In the genomic region with DNA sequence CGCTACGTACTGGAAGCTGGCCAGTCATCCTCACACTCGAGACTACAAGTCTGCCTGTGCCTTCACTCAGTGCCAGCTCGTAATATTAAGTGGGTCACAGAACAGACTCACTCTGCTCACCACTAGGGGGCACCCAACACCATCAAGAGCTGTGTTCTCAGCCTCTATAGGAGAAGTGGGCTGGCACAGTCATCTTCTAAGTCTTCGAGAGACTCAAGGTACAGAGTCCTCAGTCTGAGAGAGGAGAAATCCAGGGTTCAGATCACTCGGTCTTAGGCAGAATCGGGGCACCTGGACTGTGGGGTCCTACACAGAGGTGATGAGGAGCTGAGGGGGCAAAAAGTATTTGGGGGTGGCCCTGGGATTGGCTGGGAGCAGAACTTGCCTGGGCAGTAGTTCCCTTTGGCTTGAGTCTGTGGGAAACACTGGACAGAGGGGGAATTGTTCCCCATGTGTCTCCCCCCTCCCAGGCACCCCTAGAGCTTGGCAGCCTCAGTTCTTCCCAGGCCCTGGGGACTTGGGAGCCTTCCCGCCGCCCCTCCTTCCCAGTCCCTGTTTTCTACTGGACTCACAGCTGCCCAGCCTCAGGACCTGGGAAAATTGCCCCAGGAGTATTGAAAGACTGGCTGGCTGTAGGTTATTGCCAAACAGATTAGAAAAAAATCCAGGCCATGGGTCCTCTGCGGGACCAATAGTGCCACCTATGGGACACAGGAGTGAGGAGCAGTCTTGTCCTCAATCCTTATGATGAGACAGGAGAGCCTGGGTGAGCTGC, we compare ENCODE assay signal across 8 mouse cellular contexts. TPM values are rescaled to one million over a fixed set of nuclear protein-coding genes. Genes with fewer than 3 reads are reported as not detected.
DNase-seq lines count a peak whose midpoint lies in the region; ATAC-seq and TF ChIP-seq lines count a peak whose summit lies in the region.

No protein-coding gene starts in this region.

- H3K9ac ChIP-seq in forebrain, postnatal 0 days, result no peak overlapping the region
- H3K9ac ChIP-seq in lung, embryonic 16.5 days (ENCODE audit: low read length), result peak overlapping the region; percentile 61

- H3K27ac ChIP-seq in forebrain, postnatal 0 days (ENCODE audit: low read depth, low read length), result peak overlapping the region; percentile 80
- peak overlapping the region; percentile 79 for H3K27ac ChIP-seq in lung, embryonic 16.5 days (ENCODE audit: low read length)

- H3K4me2 ChIP-seq in forebrain, postnatal 0 days (ENCODE audit: low read depth), result peak overlapping the region; percentile 27; the same call in 1 of the 2 replicates
- peak overlapping the region; percentile 46 for H3K4me2 ChIP-seq in lung, embryonic 16.5 days (ENCODE audit: low read depth, low read length)

- no peak overlapping the region; the same call in 1 of the 2 replicates for H3K4me3 ChIP-seq in G1E (ENCODE audit: low read depth, low read length)
- no peak overlapping the region for H3K4me3 ChIP-seq in forebrain, postnatal 0 days (ENCODE audit: low read depth, low read length)
- peak overlapping the region; percentile 17; the same call in 1 of the 2 replicates for H3K4me3 ChIP-seq in lung, embryonic 16.5 days (ENCODE audit: low read length)

- peak; percentile 86 for DNase-seq in G1E (ENCODE audit: low spot score)
- peak; percentile 94 to 95 for DNase-seq in cerebellum, adult 18-20 months
- peak; percentile 92 for DNase-seq in forebrain, postnatal 0 days
- DNase-seq in layer of hippocampus, adult 9-10 months (ENCODE audit: low spot score), result peak; percentile 99
- DNase-seq in ovary, postnatal 10 days (ENCODE audit: low spot score), result peak; percentile 78
- peak; percentile 83 to 94 for DNase-seq in thymus, postnatal 10 days (ENCODE audit: low spot score in 2 of 2)

- peaks cover 6% of the 10 kb centered on the region for H3K27me3 ChIP-seq in G1E (ENCODE audit: insufficient read depth, low read length)
- no peaks in the 10 kb centered on the region for H3K27me3 ChIP-seq in forebrain, postnatal 0 days (ENCODE audit: insufficient read depth, low read length)
- H3K27me3 ChIP-seq in lung, embryonic 16.5 days (ENCODE audit: control insufficient read depth, insufficient read depth, low read depth, low read length), result no peaks in the 10 kb centered on the region

- H3K36me3 ChIP-seq in G1E (replicated peaks), result no peaks in the 10 kb centered on the region
- no peaks in the 10 kb centered on the region for H3K36me3 ChIP-seq in forebrain, postnatal 0 days (ENCODE audit: insufficient read depth)
- no peaks in the 10 kb centered on the region for H3K36me3 ChIP-seq in lung, embryonic 16.5 days (ENCODE audit: control insufficient read depth, insufficient read depth, low read length)

- H3K9me3 ChIP-seq in G1E (replicated peaks), result no peaks in the 10 kb centered on the region
- no peaks in the 10 kb centered on the region for H3K9me3 ChIP-seq in forebrain, postnatal 0 days (ENCODE audit: low read length)
- no peaks in the 10 kb centered on the region for H3K9me3 ChIP-seq in lung, embryonic 16.5 days (ENCODE audit: control insufficient read depth, low read length)

- peak; percentile 47; the same call in 1 of the 2 replicates for ATAC-seq in G1E (ENCODE audit: extremely low read depth, insufficient number of reproducible peaks, low FRiP score, poor library complexity, severe bottlenecking)
- ATAC-seq in forebrain, postnatal 0 days, result peak; percentile 77
- peak; percentile 71 to 74 for ATAC-seq in hematopoietic stem cell, adult 5-6 weeks (replicated peaks in 1 of 2; ENCODE audit: insufficient read depth in 1 of 2, low FRiP score in 2 of 2, low TSS enrichment in 1 of 2, low read depth in 1 of 2, poor library complexity in 2 of 2, severe bottlenecking in 2 of 2)
- peak; percentile 79 for ATAC-seq in lung, embryonic 16.5 days (ENCODE audit: low read depth)

- H3K4me1 ChIP-seq in G1E (ENCODE audit: insufficient read depth, low read depth, low read length), result peaks cover 35% of the 10 kb centered on the region
- no peaks in the 10 kb centered on the region for H3K4me1 ChIP-seq in forebrain, postnatal 0 days (ENCODE audit: insufficient read depth)
- H3K4me1 ChIP-seq in lung, embryonic 16.5 days (replicated peaks; ENCODE audit: control insufficient read depth, insufficient read depth, low read length), result peaks cover 11% of the 10 kb centered on the region

- 3% methylated on average over 10 of the region's 10 CpGs for WGBS in forebrain, postnatal 0 days
- WGBS in lung, embryonic 16.5 days, result 8% methylated on average over 10 of the region's 10 CpGs

- peak; percentile 75 for TF ChIP-seq CTCF in G1E (IDR thresholded peaks at IDR 0.05; ENCODE audit: low read depth, low read length)
- TF ChIP-seq CTCF in forebrain, postnatal 0 days (IDR thresholded peaks at IDR 0.05; ENCODE audit: low read depth), result peak; percentile 96

RNA-seq across cellular contexts. Expression of gene Clptm1, which starts 4.3 kb away (rescaled TPM):
- total RNA-seq in G1E (2014; fragmentation: Nextera tagmentation) (70.0 and 75.5 TPM in 2 replicates), G1E (2017) (26.0 and 28.6 TPM in 2 replicates)
- 74.8 and 93.4 TPM in 2 replicates for polyA plus RNA-seq in G1E (2012)
- 93.2 and 109 TPM in 2 replicates for total RNA-seq in forebrain, postnatal 0 days (2014; rRNA removed)
- 111 and 136 TPM in 2 replicates for polyA plus RNA-seq in forebrain, postnatal 0 days (2015; fragmentation: Nextera tagmentation; extraction: Ambion mirVana)
- 21.4 and 26.4 TPM in 2 replicates for total RNA-seq in hematopoietic stem cell, adult 5-6 weeks (2017)
- 70.3 and 73.5 TPM in 2 replicates for polyA plus RNA-seq in lung, embryonic 16.5 days (2015; fragmentation: Nextera tagmentation; extraction: Ambion mirVana)

RNA-seq across cellular contexts. Expression of gene Apoc2, which starts 8.6 kb away (rescaled TPM):
- total RNA-seq in G1E (2014; fragmentation: Nextera tagmentation) (not detected in 2 replicates), G1E (2017) (not detected in 2 replicates)
- polyA plus RNA-seq in G1E (2012), result not detected in 2 replicates
- total RNA-seq in forebrain, postnatal 0 days (2014; rRNA removed), result 0.86 TPM in 1 of 2 replicates, not detected in the other
- 0.50 TPM in 1 of 2 replicates, not detected in the other for polyA plus RNA-seq in forebrain, postnatal 0 days (2015; fragmentation: Nextera tagmentation; extraction: Ambion mirVana)
- 6.1 TPM in 1 of 2 replicates, not detected in the other for total RNA-seq in hematopoietic stem cell, adult 5-6 weeks (2017)
- 3.3 and 20.9 TPM in 2 replicates for polyA plus RNA-seq in lung, embryonic 16.5 days (2015; fragmentation: Nextera tagmentation; extraction: Ambion mirVana)

RNA-seq across cellular contexts. Expression of gene Gm44805, which starts 12.1 kb away (rescaled TPM):
- total RNA-seq in G1E (2014; fragmentation: Nextera tagmentation), result not detected in 2 replicates
- total RNA-seq in G1E (2017), result not detected in 2 replicates
- polyA plus RNA-seq in G1E (2012), result not detected in 2 replicates
- not detected in 2 replicates for total RNA-seq in forebrain, postnatal 0 days (2014; rRNA removed)
- polyA plus RNA-seq in forebrain, postnatal 0 days (2015; fragmentation: Nextera tagmentation; extraction: Ambion mirVana), result not detected in 2 replicates
- not detected in 2 replicates for total RNA-seq in hematopoietic stem cell, adult 5-6 weeks (2017)
- not detected in 2 replicates for polyA plus RNA-seq in lung, embryonic 16.5 days (2015; fragmentation: Nextera tagmentation; extraction: Ambion mirVana)

RNA-seq across cellular contexts. Expression of gene Apoc4, which starts 12.1 kb away (rescaled TPM):
- total RNA-seq in G1E (2014; fragmentation: Nextera tagmentation) (not detected in 2 replicates), G1E (2017) (0.27 TPM in 1 of 2 replicates, not detected in the other)
- 0.22 TPM in 1 of 2 replicates, not detected in the other for polyA plus RNA-seq in G1E (2012)
- total RNA-seq in forebrain, postnatal 0 days (2014; rRNA removed), result not detected in 2 replicates
- not detected in 2 replicates for polyA plus RNA-seq in forebrain, postnatal 0 days (2015; fragmentation: Nextera tagmentation; extraction: Ambion mirVana)
- total RNA-seq in hematopoietic stem cell, adult 5-6 weeks (2017), result not detected in 2 replicates
- polyA plus RNA-seq in lung, embryonic 16.5 days (2015; fragmentation: Nextera tagmentation; extraction: Ambion mirVana), result 0.34 and 6.1 TPM in 2 replicates

RNA-seq across cellular contexts. Expression of gene Apoc1, which starts 23.3 kb away (rescaled TPM):
- total RNA-seq in G1E (2014; fragmentation: Nextera tagmentation) (12.3 and 14.9 TPM in 2 replicates), G1E (2017) (4.8 and 7.0 TPM in 2 replicates)
- polyA plus RNA-seq in G1E (2012), result 9.5 and 15.3 TPM in 2 replicates
- total RNA-seq in forebrain, postnatal 0 days (2014; rRNA removed), result 2.1 and 5.3 TPM in 2 replicates
- polyA plus RNA-seq in forebrain, postnatal 0 days (2015; fragmentation: Nextera tagmentation; extraction: Ambion mirVana), result 3.0 and 5.5 TPM in 2 replicates
- not detected in 2 replicates for total RNA-seq in hematopoietic stem cell, adult 5-6 weeks (2017)
- polyA plus RNA-seq in lung, embryonic 16.5 days (2015; fragmentation: Nextera tagmentation; extraction: Ambion mirVana), result 28.4 and 34.9 TPM in 2 replicates
